Mouse (Mus musculus) kidney, adult 8-10 months (tissue): ENCODE data around the gene Dnm2.

Experiments used
- DNase-seq, 2 experiments: peaks; one replicate each; pipeline ENCODE4 v3.0.0; 2022

Gene Dnm2

GRCm38 (mm10) chr9:21430724-21431123, 6.0 kb downstream of the Dnm2 start:
- DNase-seq, result no peak

- no peak for DNase-seq
Observed at GRCm38 (mm10) chr9:21432066-21432465, 7.4 kb downstream of the Dnm2 start.

GRCm38 (mm10) chr9:21433766-21434165, 9.1 kb downstream of the Dnm2 start:
- no peak for DNase-seq

- no peak for DNase-seq
Observed at GRCm38 (mm10) chr9:21434410-21434809, 9.7 kb downstream of the Dnm2 start.

- DNase-seq, result no peak
Observed at GRCm38 (mm10) chr9:21435777-21436635, 11.3 kb downstream of the Dnm2 start.

- DNase-seq, result no peak
Observed at GRCm38 (mm10) chr9:21437577-21437976, 12.9 kb downstream of the Dnm2 start.

GRCm38 (mm10) chr9:21438219-21438618, 13.5 kb downstream of the Dnm2 start:
- no peak for DNase-seq

GRCm38 (mm10) chr9:21439456-21439855, 14.7 kb downstream of the Dnm2 start:
- no peak for DNase-seq

- no peak for DNase-seq
Observed at GRCm38 (mm10) chr9:21439914-21440313, 15.2 kb downstream of the Dnm2 start.

- no peak for DNase-seq
Observed at GRCm38 (mm10) chr9:21440387-21440786, 15.7 kb downstream of the Dnm2 start.

- DNase-seq, result no peak
Observed at GRCm38 (mm10) chr9:21443853-21444252, 19.1 kb downstream of the Dnm2 start.

GRCm38 (mm10) chr9:21444574-21444973, 19.9 kb downstream of the Dnm2 start:
- no peak for DNase-seq

- DNase-seq, result no peak
Observed at GRCm38 (mm10) chr9:21445081-21445744, 20.5 kb downstream of the Dnm2 start.

- no peak for DNase-seq
Observed at GRCm38 (mm10) chr9:21447778-21448177, 23.1 kb downstream of the Dnm2 start.

- DNase-seq, result no peak
Observed at GRCm38 (mm10) chr9:21449710-21450109, 25.0 kb downstream of the Dnm2 start.

GRCm38 (mm10) chr9:21450270-21450669, 25.6 kb downstream of the Dnm2 start:
- no peak for DNase-seq

GRCm38 (mm10) chr9:21451391-21451790, 26.7 kb downstream of the Dnm2 start:
- no peak for DNase-seq

GRCm38 (mm10) chr9:21451870-21452269, 27.2 kb downstream of the Dnm2 start:
- no peak for DNase-seq

- no peak for DNase-seq
Observed at GRCm38 (mm10) chr9:21453003-21453402, 28.3 kb downstream of the Dnm2 start.

GRCm38 (mm10) chr9:21453459-21453858, 28.8 kb downstream of the Dnm2 start:
- no peak for DNase-seq

GRCm38 (mm10) chr9:21454556-21454955, 29.8 kb downstream of the Dnm2 start:
- DNase-seq, result no peak

- no peak for DNase-seq
Observed at GRCm38 (mm10) chr9:21455103-21455770, 30.5 kb downstream of the Dnm2 start.

GRCm38 (mm10) chr9:21456246-21456929, 31.7 kb downstream of the Dnm2 start:
- DNase-seq, result no peak
